Mouse (Mus musculus): Measurements from ENCODE around the gene Xpc. TPM values are rescaled to one million over a fixed set of nuclear protein-coding genes. Genes with fewer than 3 reads are reported as not detected.
A peak's percentile ranks its signal among the peaks of the same experiment; 100 is the strongest.

The Xpc gene
- total RNA-seq, 2 experiments from 2014 or later, result 9.2 to 10.4 TPM

DNA sequence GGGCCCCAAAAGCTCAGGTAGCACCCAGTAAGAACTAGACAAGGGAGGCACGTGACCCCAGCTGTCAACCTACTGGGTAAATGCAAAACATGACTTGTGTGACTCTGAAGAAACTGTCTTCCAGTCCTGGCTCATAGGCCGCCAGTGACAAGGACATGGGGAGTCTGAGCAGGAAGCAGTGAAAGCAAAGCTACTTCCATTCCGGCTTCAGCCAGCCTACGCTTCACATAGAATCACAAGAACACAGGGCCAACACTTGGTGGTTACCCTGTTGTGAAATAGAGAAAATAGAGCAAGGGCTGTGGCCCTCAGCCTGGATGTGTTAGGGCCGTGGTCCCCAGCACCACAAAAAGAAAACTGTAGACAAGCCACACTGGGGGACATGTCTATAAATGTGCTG, 7.1 kb upstream of the Xpc start:
- no peak for DNase-seq

DNA sequence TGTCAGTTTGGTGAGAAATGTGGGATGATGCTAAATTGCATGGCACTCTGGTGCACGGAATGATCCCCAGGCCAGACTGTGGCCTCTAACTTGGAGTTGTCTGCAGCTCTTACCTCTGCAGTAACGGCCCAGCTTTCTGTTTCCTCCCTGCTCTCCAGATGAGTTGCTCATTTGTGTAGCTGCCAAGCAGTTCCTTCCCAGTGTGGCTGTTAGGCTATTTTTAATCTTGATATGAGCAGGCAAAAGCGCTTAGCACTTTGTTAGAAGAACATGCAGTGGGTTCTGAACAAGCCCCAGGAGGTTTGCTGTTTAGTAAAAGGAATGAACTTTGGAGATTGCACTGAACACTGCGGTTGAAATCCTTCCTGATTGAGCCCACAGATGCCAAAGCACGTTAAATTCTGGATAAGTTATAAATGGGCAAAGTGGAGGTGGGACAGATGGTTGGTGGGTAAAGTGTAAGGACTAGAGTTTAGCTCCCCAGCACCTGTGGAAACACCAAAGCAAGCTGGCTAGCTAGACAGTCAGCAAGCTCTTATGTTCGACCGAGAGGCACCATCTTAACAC, 2.8 kb upstream of the Xpc start:
- no peak for DNase-seq

DNA sequence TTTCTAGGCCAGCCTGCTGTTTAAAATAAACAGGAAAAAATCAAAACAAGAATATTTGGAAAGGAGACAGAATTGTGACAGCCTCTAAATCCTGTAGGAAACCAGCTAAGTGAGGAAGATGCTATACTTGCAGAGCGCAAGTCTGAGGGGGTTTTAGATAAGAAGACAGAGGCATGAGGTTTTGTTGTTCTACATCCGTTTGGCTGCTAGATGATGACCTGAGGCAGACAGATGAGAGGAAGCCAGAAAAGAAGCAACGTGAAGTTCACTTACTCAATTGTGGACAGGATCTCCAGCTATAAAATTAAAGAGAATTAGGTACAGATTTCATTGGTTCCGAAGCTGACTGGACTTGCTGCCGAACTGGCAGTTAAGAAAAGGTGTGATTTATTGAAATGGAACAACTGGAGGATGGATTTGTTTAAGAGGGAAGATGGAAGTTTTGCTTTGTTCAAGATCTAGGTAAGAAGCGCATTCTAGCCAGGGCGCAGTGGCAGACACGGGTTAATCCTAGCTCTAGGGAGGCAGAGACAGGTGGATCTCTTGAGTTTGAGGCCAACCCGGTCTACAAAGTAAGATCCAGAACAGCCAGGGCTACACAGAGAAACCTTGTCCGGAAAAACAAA, 838 bp downstream of the Xpc start:
- DNase-seq, result no peak

DNA sequence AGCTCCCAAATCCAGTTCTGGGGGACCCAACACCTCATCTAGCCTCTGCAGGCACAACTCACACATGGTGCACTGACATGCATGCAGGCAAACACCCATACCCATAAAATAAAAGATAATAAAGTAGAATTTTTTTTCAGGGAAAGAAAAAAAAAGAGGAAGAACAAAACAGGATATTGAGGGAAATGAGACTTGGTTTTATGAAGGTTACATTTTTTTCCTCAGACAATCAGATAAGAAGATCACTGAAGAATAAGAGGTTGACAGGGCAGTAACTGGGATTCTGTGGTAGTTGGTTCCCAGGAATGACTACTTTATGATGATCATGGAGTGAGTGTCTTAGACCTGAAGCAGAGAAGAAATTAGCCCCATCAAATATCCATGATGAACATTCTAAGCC, 1.6 kb downstream of the Xpc start:
- DNase-seq, result no peak

DNA sequence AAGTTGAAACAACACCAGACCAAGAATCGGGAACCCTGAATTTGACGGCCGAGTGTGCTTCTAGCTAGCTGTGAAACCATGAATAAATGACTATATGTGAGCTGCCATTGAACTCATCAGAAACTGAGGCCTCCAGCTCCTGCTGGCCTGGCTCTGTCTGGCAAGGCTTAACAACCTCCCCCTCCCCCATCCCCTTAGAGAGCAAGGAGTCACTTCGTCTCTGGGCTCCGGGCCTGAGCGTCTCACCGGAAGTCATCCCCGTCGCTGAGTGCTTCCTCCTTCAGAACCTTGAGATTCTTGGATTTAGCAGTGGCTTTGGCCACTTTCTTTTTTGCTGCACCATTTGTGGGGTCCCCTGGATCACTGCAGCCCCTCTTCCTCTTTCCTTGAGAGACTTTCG, 5.5 kb downstream of the Xpc start:
- no peak for DNase-seq

DNA sequence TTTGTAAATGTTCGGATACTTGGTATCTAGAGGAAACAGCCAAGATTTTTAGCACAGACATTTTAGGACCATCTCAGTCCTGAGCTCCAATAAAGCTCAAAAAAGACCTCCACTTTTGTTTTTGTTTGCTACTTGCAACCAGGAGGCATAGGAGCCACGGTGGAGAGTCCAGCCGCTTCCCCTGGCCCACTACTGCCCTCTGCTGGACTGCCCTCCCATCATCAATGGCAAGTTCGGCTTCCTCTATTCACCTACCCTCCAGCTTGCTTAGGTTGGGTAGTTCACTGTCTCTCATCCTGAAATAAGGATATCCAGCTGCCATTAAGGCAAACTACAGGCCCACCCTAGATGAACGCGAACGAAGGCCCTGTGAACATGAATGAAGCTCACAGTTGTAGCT, 6.4 kb downstream of the Xpc start:
- DNase-seq, result peak; percentile 86

DNA sequence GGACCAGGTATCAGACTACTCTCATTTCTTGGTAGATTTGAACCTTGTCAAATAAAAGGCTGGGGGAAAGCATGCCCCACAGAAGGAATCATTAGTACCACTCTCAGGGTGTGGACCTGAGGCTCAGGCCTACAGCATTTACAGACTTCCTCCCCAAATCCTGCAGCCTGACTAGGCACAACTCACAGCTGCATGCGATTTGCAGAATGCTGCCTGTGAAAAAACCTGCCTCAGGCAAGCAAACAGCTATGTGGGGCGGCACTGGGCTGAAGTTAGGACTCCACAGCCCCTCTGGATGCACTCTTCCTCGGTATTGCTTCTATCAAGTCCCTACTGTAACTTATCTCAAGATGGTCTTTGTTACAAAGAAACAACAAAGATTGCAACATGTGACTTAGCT, 7.6 kb downstream of the Xpc start:
- no peak for DNase-seq

DNA sequence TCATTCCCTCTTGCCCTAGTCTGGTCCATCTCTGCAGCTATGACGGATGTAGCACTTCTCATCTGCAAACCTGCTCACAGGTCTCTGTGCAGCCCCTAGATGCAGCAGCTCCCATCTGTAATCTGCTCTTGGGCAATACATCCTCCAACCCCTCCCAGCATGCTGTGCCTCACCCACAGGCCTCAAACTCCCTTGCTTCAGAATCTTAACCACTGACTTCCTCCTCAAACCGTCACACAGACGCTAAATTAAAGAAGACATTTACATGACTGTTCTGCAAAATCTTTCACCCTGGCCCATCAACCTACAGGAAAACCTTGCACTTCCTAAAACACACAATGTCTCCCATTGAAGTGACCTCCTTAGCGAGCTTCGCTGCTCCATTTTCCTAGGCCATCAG, 9.7 kb downstream of the Xpc start:
- no peak for DNase-seq

DNA sequence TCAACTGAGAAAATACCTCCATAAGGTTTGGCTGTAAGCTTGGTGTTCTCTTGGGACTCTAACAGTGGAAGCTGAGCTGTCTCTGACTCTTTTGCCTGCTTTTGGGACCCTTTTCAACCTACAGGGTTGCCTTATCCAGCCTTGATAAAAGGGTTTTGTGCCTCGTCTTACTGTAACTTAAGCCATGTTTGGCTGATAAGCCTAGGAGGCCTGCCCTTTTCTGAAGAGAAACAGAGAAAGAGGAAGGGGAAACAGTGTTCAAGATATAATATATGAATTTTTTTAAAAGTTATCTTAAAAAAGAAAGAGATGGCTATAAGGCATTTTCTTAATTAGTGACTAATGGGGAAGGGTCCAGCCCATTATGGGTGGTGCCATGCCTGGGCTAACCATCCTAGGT, 12.4 kb downstream of the Xpc start:
- DNase-seq, result no peak

DNA sequence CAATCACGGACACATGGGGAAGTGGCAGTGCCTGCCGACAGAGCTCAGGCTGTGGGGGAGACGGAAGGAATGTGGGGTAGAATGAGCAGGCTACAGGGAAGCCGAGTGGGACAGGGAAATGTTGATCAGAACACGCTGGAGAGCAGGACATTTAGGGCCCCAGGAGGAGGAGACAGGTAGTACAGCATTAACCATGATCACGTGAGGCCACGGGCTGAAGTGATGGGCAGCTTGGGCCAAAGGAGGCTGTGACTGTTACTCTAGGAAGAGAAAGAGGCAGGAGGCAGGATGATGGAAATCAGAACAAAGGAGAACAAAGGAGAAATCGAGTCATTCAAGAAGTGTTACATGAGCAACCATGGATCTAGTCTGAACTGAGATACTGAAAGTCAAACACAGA, 21.2 kb downstream of the Xpc start:
- DNase-seq, result no peak

DNA sequence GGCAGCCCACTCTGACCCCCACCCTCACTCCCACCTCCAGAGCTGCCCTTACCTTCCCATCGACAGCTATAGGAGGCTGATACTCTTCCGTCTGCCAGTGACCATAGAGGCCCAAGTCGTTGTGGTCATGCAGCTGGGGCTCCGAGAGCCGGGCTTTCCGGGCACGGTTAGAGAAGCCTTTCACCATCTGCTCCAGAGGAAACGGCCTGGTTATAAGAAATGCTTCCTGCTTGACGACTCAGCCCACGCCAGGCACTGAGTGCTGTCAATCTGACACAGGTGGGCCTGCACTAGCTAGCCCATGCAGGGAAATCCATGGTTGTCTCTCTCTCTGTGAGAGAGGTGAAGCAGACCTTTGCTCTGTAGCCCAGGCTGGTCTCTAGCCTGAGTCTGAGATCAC, 22.6 kb downstream of the Xpc start:
- DNase-seq, result no peak

DNA sequence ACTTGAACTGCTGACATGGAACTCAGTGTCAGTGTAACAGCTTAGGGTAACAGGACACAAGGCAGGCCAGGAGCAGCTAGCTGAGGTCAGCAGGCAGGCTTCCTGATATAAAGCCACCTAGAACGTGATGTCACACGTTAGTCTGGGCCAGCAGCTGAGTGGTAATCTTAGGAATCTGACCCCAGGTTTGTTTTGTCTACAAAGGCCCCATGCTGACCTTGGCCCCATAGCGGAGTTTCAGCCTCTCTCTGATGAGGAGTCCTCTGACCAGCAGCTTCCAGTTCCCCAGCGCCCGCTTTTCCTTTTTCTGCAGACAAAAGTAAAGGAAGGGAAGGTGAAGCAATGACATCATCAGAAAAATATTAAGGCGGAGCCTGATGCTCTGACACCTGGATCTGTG, 24.7 kb downstream of the Xpc start:
- no peak for DNase-seq

DNA sequence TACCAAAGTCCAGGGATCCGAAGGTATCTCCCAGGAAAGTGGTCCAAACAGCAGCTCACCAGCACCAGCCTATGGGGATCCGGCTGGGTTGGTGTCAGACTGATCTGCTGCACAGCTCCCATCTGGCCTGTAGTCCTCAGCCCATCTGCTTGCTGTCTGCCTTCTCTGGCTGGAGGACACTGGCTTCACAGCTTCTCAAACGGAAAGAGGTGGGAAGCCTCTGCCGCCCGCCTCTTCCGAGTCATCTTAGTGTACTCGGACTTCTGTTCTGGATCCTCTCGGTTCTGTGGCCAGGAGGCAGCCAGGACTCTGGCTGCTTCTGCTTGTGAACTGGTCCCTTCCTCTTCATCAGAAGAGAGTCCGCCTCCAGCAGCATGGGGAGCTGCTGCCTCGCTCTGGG, 25.8 kb downstream of the Xpc start:
- no peak for DNase-seq

DNA sequence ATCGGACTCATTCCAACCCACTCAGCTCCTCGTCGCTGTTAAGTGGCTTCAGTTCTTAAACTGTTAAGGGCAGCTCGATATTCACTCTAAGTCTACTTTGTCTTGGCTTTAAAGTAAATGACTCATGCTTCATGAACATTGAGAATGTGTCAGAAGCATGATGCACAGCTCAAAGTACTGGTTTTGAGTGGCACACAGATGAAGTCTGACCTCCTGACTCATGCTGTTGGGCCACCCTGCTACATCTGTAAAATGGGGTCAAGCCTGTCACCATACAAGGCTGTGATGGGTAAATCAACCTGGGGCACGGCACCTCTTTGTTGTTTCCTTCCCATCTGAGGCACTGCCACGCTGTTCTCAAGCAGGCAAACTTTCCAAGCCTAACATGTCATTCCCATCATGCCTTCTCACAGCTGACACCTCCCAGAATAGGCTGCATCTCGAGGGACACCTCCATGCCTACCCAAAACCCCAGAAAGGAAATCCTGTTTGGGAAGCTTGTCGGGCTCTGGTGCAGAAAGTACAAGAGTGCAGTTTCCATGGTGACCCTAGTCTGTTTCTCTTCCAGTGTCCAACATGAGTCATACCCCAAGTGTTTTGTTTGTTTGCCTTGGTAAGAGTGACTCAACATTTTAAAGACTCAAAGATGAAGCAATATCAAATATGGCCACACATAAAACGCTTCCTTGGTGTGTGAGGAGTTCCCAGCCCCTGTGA, 27.0 kb downstream of the Xpc start:
- peak; percentile 33 for DNase-seq

DNA sequence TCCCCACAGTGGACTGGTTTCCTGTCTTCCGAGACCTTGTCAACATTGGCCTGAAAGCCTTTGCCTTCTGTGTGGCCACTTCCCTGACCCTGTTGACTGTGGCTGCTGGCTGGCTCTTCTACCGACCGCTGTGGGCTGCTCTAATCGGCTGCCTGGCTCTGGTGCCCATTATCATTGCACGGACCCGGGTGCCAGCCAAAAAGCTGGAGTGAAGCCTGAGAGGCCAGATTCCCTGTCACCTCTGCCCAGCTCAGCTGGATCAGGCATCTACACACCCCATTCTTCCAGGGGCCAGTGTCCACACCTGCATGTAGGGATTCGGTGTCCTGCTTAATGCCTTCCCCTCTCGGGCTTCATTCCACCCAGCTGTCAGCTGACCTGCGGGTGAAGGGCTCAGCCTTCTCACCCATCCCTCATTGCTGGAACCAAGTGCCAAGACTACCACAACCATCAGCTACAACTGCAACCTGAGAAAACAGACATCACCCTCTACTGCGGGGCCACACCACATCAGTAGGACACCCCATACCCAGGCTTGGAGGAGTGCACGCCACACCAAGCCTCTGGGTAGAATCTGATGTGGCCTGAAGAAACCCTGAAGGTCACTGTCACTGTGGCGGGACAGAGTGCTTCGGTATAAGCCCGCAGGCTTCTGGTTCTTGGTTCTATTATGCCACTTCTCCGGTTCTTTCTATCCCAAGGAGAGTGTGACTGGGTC, 28.8 kb downstream of the Xpc start:
- no peak for DNase-seq

DNA sequence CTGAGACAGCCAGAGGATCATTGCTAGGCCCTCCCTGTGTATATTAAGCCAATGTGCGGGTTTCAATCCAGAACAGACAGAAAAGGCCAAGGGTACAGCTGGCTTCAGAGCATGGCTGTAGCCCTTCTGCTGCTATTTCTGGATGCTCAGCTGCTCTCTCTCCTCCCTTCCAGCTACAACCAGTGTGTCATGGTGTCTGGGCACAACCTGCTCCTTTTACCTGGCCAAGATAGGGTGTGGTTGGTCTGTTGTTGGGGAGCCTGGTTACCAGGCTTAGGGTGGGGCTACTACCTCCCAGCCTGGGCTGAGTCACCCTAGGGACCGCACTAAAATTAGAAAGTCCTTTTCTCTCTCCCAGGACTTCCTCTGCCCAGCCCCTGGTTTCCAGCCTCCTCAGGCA, 32.3 kb downstream of the Xpc start:
- no peak for DNase-seq

DNA sequence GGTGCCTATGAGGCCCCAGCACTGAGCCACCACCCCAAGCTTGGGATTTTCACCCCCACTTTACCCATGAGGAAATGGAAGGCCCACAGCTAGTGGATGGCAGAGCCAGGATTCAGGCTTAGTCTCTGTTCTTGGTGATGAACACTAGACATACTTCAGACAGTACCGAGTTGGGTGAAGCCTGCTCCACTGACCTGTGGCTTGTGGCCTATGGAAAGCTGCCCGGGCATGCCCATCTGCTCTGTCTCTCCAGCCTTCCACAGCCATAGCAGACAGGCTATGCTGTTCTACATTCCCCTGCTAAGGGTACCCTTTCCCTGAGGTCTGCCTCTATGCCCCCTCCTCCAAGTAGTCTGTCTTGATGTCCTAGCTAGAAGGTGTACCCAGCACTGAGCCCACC, 39.1 kb downstream of the Xpc start:
- no peak for DNase-seq

DNA sequence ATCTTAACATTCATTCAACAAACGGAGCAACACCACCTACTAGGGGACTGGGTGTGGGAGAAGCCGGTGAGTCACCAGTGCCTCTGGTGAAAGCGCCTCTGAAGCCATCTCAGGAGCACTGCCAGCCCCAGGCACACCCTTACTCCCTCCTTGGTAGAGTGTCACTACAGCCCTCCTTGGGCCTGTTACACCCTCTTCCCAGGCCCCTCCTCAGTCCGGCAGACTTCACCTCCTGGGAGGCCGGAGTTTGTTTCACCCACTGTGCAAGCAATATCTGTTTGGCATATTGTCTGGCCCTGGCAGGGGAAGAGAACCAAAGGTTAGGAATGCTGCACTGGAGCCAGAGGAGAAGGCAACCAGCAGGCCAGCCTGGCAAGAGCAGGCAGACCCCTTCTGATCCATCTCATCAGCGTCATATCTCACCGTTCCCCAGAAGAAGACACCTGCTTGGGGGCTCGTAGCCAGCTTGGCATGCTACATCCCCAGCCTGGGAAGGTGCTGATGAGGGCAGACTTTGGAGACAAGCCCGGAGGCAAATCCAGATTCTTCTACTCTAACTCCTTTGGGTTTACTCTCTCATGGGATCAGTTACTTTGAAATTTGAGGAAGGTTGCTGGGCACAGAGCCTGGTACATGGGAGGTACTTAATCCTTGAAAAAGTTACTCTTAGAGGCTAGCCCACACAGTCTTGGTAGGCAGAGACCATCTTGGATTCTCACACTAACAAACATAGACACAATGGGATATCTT, 41.1 kb downstream of the Xpc start:
- DNase-seq, result peak; percentile 29

DNA sequence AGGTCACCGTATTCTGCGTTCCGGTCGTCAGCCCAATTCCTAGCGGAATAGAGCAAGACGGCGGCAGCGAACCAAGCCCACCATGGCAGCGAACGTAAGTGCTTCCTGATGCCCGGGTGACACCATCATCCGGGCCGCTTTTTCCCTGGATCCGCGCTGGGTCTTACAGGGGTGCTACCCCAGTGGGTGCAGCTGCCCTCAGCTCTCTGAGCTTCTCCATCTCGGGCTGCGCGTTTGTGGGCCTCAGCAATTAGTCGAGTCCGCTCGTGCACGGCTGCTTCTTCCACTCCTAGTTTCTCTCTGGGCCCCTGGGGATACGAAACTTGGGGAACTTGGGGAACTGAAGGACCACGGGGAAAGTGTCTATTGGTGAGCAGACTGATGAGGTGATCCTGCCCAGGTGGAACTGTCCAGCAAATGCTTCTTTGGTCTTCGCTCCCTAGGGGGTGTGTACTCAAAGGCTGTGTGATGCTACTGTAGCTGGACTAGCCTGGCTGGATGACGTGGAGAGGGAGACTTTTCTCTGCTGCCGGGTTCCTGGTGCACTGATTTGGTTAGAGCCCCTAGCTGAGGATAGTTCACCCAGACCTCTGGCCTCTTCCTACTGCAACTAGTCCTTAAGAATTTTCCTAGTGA, 41.8 kb downstream of the Xpc start:
- no peak for DNase-seq

DNA sequence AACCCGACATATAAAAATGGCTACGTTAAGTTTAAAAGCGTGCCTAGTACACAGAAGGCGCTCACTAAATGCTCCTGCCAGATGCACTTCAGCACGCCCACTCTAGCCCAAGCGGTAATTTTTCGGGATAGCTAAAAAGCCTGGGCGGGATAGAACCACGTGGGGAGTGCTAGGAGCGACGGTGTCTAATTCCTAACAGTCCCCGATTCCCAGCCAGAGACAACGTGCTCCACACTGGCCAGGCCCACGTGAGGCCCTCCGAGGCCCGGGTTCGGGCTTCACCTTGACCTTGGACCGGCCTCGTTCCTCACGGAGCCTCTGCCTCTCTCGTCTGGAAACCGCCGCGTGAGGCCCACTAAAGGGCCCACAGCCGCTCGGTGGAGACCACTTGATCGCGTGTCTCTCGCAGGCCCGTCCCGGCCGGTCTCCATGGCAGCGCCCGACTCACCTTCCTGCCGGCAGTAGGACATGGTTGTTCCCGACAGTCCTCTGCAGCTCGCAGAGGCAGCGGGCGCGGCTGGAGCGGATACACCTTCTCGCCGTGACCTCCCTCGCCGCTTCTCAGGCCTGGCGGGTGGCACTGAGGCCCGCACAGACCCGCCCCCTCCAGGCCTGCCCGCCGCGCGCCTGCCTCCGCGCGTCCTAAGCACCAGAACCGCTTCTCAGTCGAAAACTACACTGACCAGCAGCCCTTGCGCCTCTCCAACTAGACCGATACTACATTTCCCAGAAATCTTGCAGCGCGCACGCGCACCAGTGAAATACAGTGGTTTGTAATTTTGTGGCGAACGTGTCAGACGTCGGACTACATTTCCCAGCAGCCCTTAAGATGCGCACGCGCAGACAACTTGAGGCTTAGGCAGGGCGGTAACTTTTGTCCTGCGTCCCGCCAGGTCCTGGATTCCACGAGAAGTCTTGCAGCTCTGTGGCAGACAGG, 42.6 kb downstream of the Xpc start, which contains the start of the genes Chchd4 and Tmem43:
Gene Chchd4, minus strand, starts transcription at position 679 of the 937 bp plus-strand sequence.
Gene Tmem43, plus strand, starts transcription at position 836 of the 937 bp plus-strand sequence.
- DNase-seq, result peak; percentile 98

DNA sequence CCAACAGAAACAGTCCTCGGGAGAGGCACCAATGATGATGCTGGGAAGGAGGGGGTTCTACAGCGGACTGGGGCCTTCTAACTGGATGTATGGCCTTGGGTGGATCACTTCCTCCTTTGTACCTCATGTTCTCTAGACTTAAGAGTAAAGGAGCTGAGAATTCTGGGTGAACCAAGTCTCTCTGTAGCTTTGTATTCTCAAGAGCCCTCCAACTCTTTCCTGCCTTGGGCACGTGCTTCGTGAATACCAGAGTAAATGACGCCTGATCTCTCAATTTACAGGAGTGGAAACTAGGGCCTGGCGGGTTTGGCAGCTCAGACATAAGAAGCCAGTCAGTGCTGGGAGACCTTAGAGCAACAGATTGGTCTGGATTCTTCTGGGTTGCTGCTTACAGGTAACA, 43.4 kb downstream of the Xpc start:
- DNase-seq, result no peak
